ENCODE assay signal across 16 mouse cellular contexts in genomic region chr10:19168362-19168761, GRCm38 (mm10).
DNase-seq lines count a peak whose midpoint lies in the region; ATAC-seq and TF ChIP-seq lines count a peak whose summit lies in the region.
"Had no signal": no experiment of that assay in that cellular context is flagged by ENCODE, and none has a peak within 500 bp of the region (broad histone marks: within the 10 kb centered on the region; RNA-seq: fewer than 3 reads in every experiment).

No protein-coding gene starts in this region.

- no peak overlapping the region for H3K4me3 ChIP-seq in heart, embryonic 12.5 days
- H3K4me3 ChIP-seq in liver, postnatal 0 days (ENCODE audit: low read depth, low read length): no peak overlapping the region
- no peak overlapping the region for H3K4me3 ChIP-seq in CH12.LX (replicated peaks in 1 of 3; ENCODE audit: low read depth in 2 of 3, low read length in 2 of 3, poor library complexity in 1 of 3)
- no peak overlapping the region for H3K4me3 ChIP-seq in limb, embryonic 15.5 days
- H3K4me3 ChIP-seq: limb, embryonic 13.5 days had no signal

- no peaks in the 10 kb centered on the region for H3K79me2 ChIP-seq in CH12.LX (replicated peaks; ENCODE audit: control insufficient read depth, extremely low read depth, insufficient read depth, poor library complexity, severe bottlenecking)

- TF ChIP-seq RAD21 in CH12.LX (IDR thresholded peaks at IDR 0.05; ENCODE audit: low read depth, low read length): no peak

- H3K9me3 ChIP-seq in heart, embryonic 12.5 days (replicated peaks): no peaks in the 10 kb centered on the region
- no peaks in the 10 kb centered on the region for H3K9me3 ChIP-seq in liver, postnatal 0 days (ENCODE audit: low read length)
- H3K9me3 ChIP-seq in CH12.LX (replicated peaks; ENCODE audit: low read length): no peaks in the 10 kb centered on the region
- no peaks in the 10 kb centered on the region for H3K9me3 ChIP-seq in limb, embryonic 15.5 days
- H3K9me3 ChIP-seq: limb, embryonic 13.5 days had no signal

- in situ Hi-C loops in CH12.LX (cut with MboI; ENCODE audit: low pct_ligation_motif_present, low pct_unique_long_range_greater_than_20kb, low sequenced_read_pairs): no loop called here

- H3K9ac ChIP-seq in heart, embryonic 12.5 days: no peak overlapping the region
- H3K9ac ChIP-seq in liver, postnatal 0 days (replicated peaks): no peak overlapping the region
- no peak overlapping the region for H3K9ac ChIP-seq in CH12.LX (ENCODE audit: insufficient read depth, low read depth)
- no peak overlapping the region for H3K9ac ChIP-seq in limb, embryonic 15.5 days
- H3K9ac ChIP-seq: limb, embryonic 13.5 days had no signal

- no peak overlapping the region; the same call in 1 of the 2 replicates for H3K4me2 ChIP-seq in heart, embryonic 12.5 days
- no peak overlapping the region for H3K4me2 ChIP-seq in liver, postnatal 0 days (ENCODE audit: low read depth, low read length)
- peak overlapping the region; percentile 72 for H3K4me2 ChIP-seq in CH12.LX (ENCODE audit: insufficient read depth, low read depth, poor library complexity, severe bottlenecking)
- H3K4me2 ChIP-seq in limb, embryonic 15.5 days: no peak overlapping the region

- peaks cover 31% of the 10 kb centered on the region for H3K4me1 ChIP-seq in heart, embryonic 12.5 days (replicated peaks)
- H3K4me1 ChIP-seq in liver, postnatal 0 days (ENCODE audit: insufficient read depth): peaks cover 3% of the 10 kb centered on the region
- peaks cover 6 to 29% of the 10 kb centered on the region in 2 experiments for H3K4me1 ChIP-seq in CH12.LX (ENCODE audit: control insufficient read depth in 1 of 2, insufficient read depth in 2 of 2)
- H3K4me1 ChIP-seq in limb, embryonic 15.5 days: peaks cover 7% of the 10 kb centered on the region

- no peak for TF ChIP-seq EP300 in liver, postnatal 0 days (IDR thresholded peaks at IDR 0.05; ENCODE audit: low read depth)
- no peak for TF ChIP-seq EP300 in CH12.LX (IDR thresholded peaks at IDR 0.05; ENCODE audit: low read length)

- TF ChIP-seq POLR2A in CH12.LX (IDR thresholded peaks at IDR 0.05; ENCODE audit: low read depth, low read length): no peak

- DNase-seq in heart, postnatal 25 days (ENCODE audit: low spot score): no peak
- no peak for DNase-seq in liver, postnatal 0 days
- DNase-seq in liver (no peak), CH12.LX (ENCODE audit: extremely low read depth) (no peak)
- DNase-seq in lung, postnatal 4 days: no peak
- DNase-seq: cerebellum, postnatal 25 days; kidney, adult 18-20 months; kidney, postnatal 25 days; layer of hippocampus, adult 9-11 months; right cerebral cortex, adult 18-20 months; spleen, adult 18-20 months had no signal

- no peaks in the 10 kb centered on the region for H3K36me3 ChIP-seq in heart, embryonic 12.5 days
- H3K36me3 ChIP-seq in liver, postnatal 0 days (replicated peaks; ENCODE audit: insufficient read depth, low read length): no peaks in the 10 kb centered on the region
- no peaks in the 10 kb centered on the region for H3K36me3 ChIP-seq in CH12.LX (replicated peaks in 1 of 2; ENCODE audit: control insufficient read depth in 1 of 2, insufficient read depth in 1 of 2, low read length in 1 of 2)
- no peaks in the 10 kb centered on the region for H3K36me3 ChIP-seq in limb, embryonic 15.5 days
- H3K36me3 ChIP-seq: limb, embryonic 13.5 days had no signal

- H3K27me3 ChIP-seq in heart, embryonic 12.5 days (replicated peaks): no peaks in the 10 kb centered on the region
- no peaks in the 10 kb centered on the region for H3K27me3 ChIP-seq in liver, postnatal 0 days (ENCODE audit: insufficient read depth, low read length)
- no peaks in the 10 kb centered on the region for H3K27me3 ChIP-seq in CH12.LX (replicated peaks)
- no peaks in the 10 kb centered on the region for H3K27me3 ChIP-seq in limb, embryonic 15.5 days
- H3K27me3 ChIP-seq: limb, embryonic 13.5 days had no signal

- WGBS in heart, embryonic 12.5 days: 75% methylated on average over 5 of the region's 5 CpGs
- 82% methylated on average over 5 of the region's 5 CpGs for WGBS in liver, postnatal 0 days (ENCODE audit: insufficient replicate concordance)
- WGBS in limb, embryonic 15.5 days: 78% methylated on average over 5 of the region's 5 CpGs

- ATAC-seq in heart, embryonic 12.5 days (ENCODE audit: insufficient number of reproducible peaks, low FRiP score): no peak
- ATAC-seq in liver, postnatal 0 days: no peak
- no peak for ATAC-seq in limb, embryonic 15.5 days (ENCODE audit: insufficient number of reproducible peaks, low FRiP score, low TSS enrichment, low read depth)
- ATAC-seq: forebrain, embryonic 16.5 days; midbrain, embryonic 16.5 days had no signal

- TF ChIP-seq CTCF in liver, postnatal 0 days (IDR thresholded peaks at IDR 0.05; ENCODE audit: low read depth): no peak
- TF ChIP-seq CTCF in CH12.LX (conservative IDR thresholded peaks at IDR 0.05 in 1 of 2, IDR thresholded peaks at IDR 0.05 in 1 of 2; ENCODE audit: low read depth in 2 of 2, low read length in 2 of 2): no peak

- dilution Hi-C loops in CH12.LX (cut with MboI; ENCODE audit: extremely low pct_ligation_motif_present, extremely low pct_unique_long_range_greater_than_20kb, low sequenced_read_pairs): no loop called here

- intact Hi-C loops in heart, postnatal 25 days (cut with DNase I): no loop called here

- peak overlapping the region; percentile 73 for H3K27ac ChIP-seq in heart, embryonic 12.5 days (ENCODE audit: poor library complexity, severe bottlenecking)
- H3K27ac ChIP-seq in liver, postnatal 0 days (ENCODE audit: low read depth): peak overlapping the region; percentile 29; the same call in 1 of the 2 replicates
- H3K27ac ChIP-seq in CH12.LX (ENCODE audit: insufficient read depth, low read depth): no peak overlapping the region
- 0 out of 2 replicates have a peak overlapping the region, but pooled peaks have one; percentile 27 for H3K27ac ChIP-seq in limb, embryonic 15.5 days

TF ChIP-seq in CH12.LX, 34 proteins besides CTCF, POLR2A, EP300 and RAD21:
- TF ChIP-seq NRF1 (IDR thresholded peaks at IDR 0.05; ENCODE audit: low read depth, low read length): no peak
- TF ChIP-seq ELF1 (IDR thresholded peaks at IDR 0.05; ENCODE audit: low read depth, low read length): no peak
- no peak for TF ChIP-seq MAFK (IDR thresholded peaks at IDR 0.05; ENCODE audit: insufficient replicate concordance, low read length)
- TF ChIP-seq HCFC1 (IDR thresholded peaks at IDR 0.05; ENCODE audit: low read depth, low read length): no peak
- no peak for TF ChIP-seq ZC3H11A (IDR thresholded peaks at IDR 0.05; ENCODE audit: low read depth, low read length)
- TF ChIP-seq CHD2 (IDR thresholded peaks at IDR 0.05; ENCODE audit: low read length): no peak
- TF ChIP-seq USF2 (conservative IDR thresholded peaks at IDR 0.05; ENCODE audit: low read depth, low read length): no peak
- no peak for TF ChIP-seq JUN (IDR thresholded peaks at IDR 0.05; ENCODE audit: insufficient read depth, low read depth, low read length)
- no peak for TF ChIP-seq ZNF384 (IDR thresholded peaks at IDR 0.05; ENCODE audit: low read depth, low read length)
- no peak for TF ChIP-seq MAX (IDR thresholded peaks at IDR 0.05; ENCODE audit: low read length)
- no peak for TF ChIP-seq UBTF (IDR thresholded peaks at IDR 0.05; ENCODE audit: low read depth, low read length)
- TF ChIP-seq RCOR1 (conservative IDR thresholded peaks at IDR 0.05; ENCODE audit: low read depth, low read length): no peak
- TF ChIP-seq E2F4 (IDR thresholded peaks at IDR 0.05; ENCODE audit: insufficient replicate concordance, low read depth, low read length): no peak
- no peak for TF ChIP-seq USF1 (IDR thresholded peaks at IDR 0.05; ENCODE audit: low read depth, low read length)
